Mouse (Mus musculus) thymus, adult 2 months (tissue): ENCODE results near the gene Gde1.

Source experiments
- CTCF ChIP-seq: fragments of 200-500 bp; IDR thresholded peaks from 2 replicates; pipeline ENCODE4 v1.5.1; 2012; ENCODE audit warnings: mild to moderate bottlenecking, control low read depth, low read length, moderate library complexity, borderline replicate concordance; ENCODE audit not compliant: control insufficient read depth, poor library complexity, insufficient read depth; ENCODE audit errors: extremely low read depth
- POLR2A ChIP-seq: fragments of 200-500 bp; IDR thresholded peaks from 2 replicates; pipeline ENCODE4 v1.6.1; 2012; ENCODE audit warnings: mild to moderate bottlenecking, low read length, control low read depth, moderate library complexity; ENCODE audit not compliant: control insufficient read depth, poor library complexity, insufficient read depth; ENCODE audit errors: extremely low read depth

- TF ChIP-seq POLR2A (no peak), CTCF (no peak)
These were observed 44.1 kb upstream of the Gde1 start for GRCm38 (mm10) chr7:118749706-118750105.
